Mouse (Mus musculus): ENCODE data around the gene Lysmd1.

Lysmd1 gene

GRCm38 (mm10) chr3:95136336-95136735 lies 2.4 kb downstream of the Lysmd1 start:
- DNase-seq (ENCODE audit: low read depth, low spot score): no peak

DNA sequence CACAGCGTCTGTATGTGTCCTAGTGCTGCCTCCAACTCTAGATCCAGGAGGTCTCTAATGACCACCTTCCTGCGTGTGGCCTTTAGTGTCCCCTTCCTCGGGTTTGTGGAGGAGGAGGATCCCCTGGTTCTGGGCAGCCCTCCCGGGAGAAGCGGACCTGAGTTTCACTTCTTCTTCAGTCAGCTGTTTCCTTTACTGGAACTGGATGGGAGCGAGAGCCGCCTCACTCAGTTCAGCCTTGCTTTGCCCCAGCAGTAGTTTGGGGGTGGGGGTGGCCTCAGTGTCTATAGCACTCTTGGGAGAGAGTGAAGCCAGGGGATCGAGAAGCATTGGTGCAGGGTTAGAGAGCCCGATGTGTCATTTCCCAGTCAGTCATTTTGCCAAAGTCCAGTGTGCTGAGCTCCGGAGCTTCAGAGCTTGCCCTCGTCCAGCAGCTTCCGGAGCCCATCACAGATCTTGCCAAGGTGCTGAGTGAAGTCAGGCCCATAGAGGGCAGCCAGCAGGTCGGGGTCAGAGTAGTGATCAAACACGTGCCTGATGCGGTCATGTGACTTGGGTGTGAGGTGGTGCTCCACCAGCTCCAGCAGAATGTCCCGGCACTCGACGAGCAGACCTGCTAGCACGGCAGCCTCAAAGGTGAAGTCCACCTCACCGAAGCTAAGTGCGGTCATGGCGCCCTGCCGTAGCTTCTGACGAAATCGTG lies 5.8 kb downstream of the Lysmd1 start:
- DNase-seq (ENCODE audit: low read depth, low spot score): no peak

GRCm38 (mm10) chr3:95140289-95140595 lies 6.4 kb downstream of the Lysmd1 start:
- DNase-seq (ENCODE audit: low read depth, low spot score): no peak

DNA sequence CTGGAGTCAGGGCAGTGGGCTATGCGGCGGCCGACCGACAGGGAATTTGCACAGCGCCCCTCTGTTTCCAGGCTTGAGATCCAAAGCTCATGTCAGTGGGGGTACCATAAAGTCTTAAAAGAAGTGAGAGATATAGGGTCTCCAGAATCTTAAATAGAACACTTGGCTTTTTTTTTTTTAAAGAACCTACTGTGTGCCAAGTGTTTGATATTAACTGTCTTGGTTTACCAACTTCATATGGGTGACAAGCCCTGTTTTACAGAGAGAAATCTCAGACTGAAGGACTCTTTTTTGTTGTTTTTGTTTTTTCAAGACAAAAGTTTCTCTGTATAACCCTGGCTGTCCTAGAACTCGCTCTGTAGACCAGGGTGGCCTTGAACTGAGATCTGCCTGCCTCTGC lies 6.9 kb downstream of the Lysmd1 start:
- no peak for DNase-seq (ENCODE audit: low read depth, low spot score)

DNA sequence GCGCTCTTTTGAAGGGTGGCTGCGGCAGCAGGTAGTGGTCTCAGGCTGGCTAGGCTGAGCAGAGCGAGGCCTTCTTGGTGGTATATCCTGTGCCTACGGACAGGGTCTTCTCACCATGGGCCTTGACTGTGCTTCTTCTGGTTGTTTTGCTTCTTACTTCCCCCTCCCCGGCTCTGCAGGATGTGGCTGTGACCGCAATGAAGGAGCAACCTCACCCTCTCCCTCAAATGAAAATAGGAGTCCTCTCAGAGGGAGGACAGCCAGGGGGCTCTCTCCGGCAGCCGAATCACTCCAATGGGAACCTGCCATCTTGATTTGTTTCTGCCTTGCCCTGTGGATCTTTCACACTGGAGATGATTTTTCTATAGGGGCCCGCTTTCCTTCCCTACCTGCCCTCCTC lies 7.6 kb downstream of the Lysmd1 start:
- no peak for DNase-seq (ENCODE audit: low read depth, low spot score)

- DNase-seq (ENCODE audit: low read depth, low spot score): no peak
These were observed 8.2 kb downstream of the Lysmd1 start, which contains the start of gene Tnfaip8l2 for GRCm38 (mm10) chr3:95141952-95142616. Gene Tnfaip8l2, minus strand, starts transcription at chr3:95142360.

DNA sequence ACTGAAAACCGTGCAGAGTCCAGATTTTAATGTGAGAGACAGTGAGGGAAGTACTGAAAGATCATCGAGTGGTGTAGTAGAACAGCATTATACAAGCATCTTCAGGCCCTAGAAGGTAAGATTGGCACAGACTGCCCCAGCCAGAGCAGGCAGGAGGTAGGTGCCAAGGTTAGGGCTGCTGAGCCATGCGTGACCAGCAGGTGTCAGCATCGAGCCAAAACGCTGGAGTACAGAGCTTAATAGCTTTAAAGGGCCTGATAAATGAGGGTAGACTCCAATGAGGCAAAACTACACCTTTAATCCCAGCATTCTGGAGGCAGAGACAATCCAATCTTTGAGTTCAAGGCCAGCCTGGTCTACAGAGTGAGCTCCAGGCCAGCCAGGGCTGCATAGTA lies 8.7 kb downstream of the Lysmd1 start:
- peak; percentile 91 for DNase-seq (ENCODE audit: low read depth, low spot score)

GRCm38 (mm10) chr3:95147924-95148323 lies 14.0 kb downstream of the Lysmd1 start:
- no peak for DNase-seq (ENCODE audit: low read depth, low spot score)

- peak; percentile 48 for DNase-seq (ENCODE audit: low read depth, low spot score)
These were observed 20.0 kb downstream of the Lysmd1 start for GRCm38 (mm10) chr3:95153874-95154273.

DNA sequence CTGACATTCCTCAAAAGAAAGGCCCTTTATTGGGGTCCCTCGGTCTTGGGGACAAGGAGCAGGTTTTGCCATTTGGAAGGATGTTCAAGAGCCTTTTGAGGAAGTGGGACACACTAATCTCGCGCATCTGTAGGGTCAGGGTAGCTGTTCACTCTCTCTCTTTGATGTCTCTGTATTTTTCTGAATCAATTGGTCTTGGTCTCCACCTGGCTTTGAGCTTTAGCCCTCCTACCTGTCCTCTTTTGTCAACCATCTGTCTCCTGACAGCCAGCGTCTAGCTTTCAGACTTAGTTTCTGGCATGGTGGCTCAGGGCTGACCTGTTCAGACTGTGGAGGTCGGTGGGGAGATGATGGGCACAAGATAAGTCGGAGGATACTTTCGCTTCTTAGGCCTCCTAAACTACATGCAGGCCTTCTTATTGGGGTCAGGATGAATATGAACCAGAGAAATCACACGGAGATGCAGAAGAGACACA lies 25.7 kb downstream of the Lysmd1 start:
- peak; percentile 20 for DNase-seq (ENCODE audit: low read depth, low spot score)

DNA sequence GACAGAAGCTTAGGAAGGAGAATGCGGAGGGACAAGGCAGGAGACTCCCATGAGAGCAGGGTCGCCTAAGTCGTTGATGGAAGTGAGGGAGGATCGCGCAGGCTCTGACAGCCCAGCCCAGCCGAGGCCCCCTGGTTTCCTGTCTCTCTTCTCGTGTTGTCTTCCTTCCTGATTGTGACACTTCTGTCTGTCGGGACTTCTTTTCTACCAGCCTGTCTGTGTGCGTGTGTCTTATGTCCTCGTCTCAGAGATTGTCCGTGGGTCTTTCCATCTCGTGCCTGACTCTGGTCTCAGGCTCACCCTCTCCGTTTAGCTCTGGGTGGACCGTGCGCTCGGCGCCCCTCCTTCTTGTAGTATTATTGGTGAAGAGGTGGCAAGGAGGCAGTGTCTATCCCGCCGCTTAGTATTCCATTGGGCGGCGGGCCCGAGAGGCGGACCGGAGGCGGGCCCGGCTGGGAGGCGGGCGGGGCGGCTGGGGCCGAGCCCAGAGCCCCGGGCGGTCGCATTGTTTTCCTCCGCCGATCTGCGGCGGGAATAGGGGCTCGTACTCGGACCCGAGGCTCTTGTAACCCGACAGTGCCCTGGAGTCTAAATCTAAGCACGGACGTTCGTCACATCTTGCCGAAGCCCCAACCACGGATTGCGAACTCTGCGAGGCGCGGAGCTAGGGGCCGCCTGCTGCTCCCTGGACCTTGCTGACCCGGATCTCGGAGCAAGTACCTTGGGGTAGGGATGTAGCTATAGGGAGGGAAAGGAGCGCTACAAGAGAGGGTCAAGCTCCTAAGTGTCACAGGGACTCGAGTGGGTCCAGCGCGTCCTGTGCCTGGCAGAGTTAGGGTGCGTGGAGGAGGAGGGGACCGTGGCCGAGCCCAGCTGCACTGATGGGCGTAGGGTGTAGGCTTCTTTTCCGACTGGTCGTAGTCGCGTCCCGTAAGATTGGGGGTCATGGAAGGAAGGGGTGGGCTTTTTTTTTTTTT lies 26.4 kb downstream of the Lysmd1 start, which contains the start of gene Sema6c:
TSS of gene Sema6c (plus strand) at position 471 of the 977 bp plus-strand sequence.
- DNase-seq (ENCODE audit: low read depth, low spot score): peak; percentile 90

GRCm38 (mm10) chr3:95161041-95161551 lies 27.2 kb downstream of the Lysmd1 start:
- no peak for DNase-seq (ENCODE audit: low read depth, low spot score)

- no peak for DNase-seq (ENCODE audit: low read depth, low spot score)
These were observed 27.9 kb downstream of the Lysmd1 start for GRCm38 (mm10) chr3:95161618-95162344.

DNA sequence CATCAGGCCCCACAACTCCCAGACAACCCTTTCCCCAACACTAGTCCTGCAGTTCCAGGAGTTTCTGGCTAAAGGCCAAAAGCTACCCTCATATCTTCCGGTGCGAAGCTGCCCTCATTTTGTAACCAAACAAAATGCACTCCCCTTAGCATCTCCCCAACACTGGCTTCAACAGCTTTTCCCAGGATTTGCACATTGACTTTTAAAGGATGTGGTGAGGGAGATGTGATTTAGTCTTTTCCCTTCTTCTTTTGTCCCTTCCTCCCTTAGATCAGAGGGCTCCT lies 28.4 kb downstream of the Lysmd1 start:
- no peak for DNase-seq (ENCODE audit: low read depth, low spot score)

- DNase-seq (ENCODE audit: low read depth, low spot score): no peak
These were observed 29.7 kb downstream of the Lysmd1 start for GRCm38 (mm10) chr3:95163419-95164255.

DNA sequence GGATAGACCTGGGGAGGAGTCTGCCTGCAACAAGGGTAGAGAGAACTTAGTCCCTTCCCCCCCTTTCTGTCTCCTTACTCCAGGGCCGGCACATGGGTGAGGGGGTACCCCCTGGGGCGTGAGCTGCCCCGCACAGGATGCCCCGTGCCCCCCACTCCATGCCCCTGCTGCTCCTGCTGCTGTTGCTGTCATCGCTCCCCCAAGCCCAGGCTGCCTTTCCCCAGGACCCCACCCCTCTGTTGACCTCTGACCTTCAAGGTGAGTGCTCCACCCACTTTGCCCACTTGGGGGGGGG lies 30.3 kb downstream of the Lysmd1 start:
- no peak for DNase-seq (ENCODE audit: low read depth, low spot score)

DNA sequence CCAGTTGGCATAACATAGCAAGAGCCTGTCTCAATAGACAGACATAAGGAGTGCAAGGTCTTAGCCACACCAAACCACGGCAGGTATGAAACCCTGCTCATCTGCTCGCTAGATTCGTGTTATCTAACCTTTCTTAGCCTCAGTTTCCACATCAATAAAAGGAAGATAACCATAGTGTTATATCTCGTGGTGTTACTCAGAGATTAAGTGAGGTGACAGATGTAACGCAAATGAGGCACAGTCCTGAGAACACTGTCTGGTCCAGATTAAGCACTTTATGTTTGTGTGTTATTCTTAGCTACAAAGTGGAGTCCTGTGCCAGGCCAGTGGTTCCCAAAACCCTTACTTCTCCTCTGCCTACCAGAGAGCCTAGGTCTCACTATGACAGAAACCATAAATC lies 31.0 kb downstream of the Lysmd1 start:
- no peak for DNase-seq (ENCODE audit: low read depth, low spot score)

DNA sequence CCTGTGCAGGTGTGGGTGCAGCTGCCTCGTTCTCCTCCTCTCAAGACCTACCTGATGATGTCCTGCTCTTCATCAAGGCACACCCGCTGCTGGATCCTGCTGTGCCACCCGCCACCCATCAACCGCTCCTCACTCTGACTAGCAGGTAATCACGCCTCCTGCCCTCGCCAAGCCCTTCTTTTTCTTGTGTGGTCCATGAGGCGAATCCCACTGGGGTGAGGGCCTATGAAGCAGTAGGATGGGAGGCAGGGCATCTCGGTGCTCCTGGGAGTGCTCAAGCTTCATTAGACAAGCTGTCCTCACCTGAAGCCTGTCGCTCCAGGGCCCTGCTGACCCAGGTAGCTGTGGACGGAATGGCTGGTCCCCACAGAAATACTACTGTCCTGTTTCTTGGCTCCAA lies 36.1 kb downstream of the Lysmd1 start:
- no peak for DNase-seq (ENCODE audit: low read depth, low spot score)

DNA sequence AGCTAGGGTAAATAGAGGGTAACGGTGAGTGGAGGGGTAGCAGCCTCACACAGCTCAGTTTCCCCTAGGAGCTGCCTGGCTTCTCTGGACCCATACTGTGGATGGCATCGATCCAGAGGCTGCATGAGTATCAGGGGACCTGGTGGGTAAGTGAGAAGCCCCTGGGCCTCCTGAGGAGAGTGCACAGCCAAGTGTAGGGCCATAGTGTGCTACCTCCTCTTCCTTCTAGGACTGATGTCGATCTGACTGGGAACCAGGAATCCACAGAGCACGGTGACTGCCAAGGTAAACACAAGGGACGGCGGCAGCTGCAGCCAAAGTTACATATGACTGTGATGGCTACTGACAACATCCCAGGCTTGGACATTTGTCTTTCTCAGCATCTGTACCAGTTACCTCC lies 37.2 kb downstream of the Lysmd1 start:
- no peak for DNase-seq (ENCODE audit: low read depth, low spot score)

- DNase-seq (ENCODE audit: low read depth, low spot score): no peak
These were observed 38.8 kb downstream of the Lysmd1 start for GRCm38 (mm10) chr3:95172526-95173255.

Measured in 3T3-L1 (cell line).